16 mouse cellular contexts compared by ENCODE assay signal in the genomic region with DNA sequence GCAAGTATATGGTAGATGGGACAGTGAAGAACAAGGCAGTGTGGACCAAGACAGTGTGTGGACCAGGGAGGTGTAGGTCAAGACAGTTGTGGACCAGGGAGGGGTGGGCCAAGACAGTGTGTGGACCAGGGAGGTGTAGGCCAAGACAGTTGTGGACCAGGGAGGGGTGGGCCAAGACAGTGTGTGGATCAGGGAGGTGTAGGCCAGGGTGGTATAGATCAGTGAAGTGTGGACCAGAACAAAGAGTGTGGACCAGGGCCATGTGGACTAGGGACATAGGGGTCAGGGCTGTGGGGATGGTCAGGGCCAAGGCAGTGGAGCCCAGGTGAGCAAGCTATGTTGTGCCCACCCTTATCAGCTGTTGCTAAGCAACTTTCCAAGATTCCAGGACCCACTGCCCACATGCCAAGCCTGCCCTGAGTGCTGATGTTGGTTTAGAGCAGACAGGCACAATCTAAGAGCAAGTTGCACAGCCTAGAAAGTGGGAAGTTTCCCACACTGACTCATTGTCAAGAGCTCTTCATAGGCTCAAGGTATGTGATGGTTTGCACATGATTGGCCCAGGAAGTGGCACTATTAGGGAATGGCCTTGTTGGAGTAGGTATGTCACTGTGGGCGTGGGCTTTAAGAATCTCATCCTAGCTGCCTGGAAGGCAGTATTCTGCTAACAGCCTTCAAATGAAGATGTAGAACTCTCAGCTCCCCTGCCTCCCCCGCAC.
A peak's percentile ranks its signal among the peaks of the same experiment; 100 is the strongest.
DNase-seq lines count a peak whose midpoint lies in the region; ATAC-seq lines count a peak whose summit lies in the region.
"Had no signal": no experiment of that assay in that cellular context is flagged by ENCODE, and none has a peak within 500 bp of the region (broad histone marks: within the 10 kb centered on the region; RNA-seq: fewer than 3 reads in every experiment).

No protein-coding gene starts in this region.

- DNase-seq in hindbrain, embryonic 14.5 days (ENCODE audit: low spot score): no peak
- no peak for DNase-seq in lung, postnatal 14 days
- DNase-seq in right cerebral cortex, adult 18-20 months: no peak
- DNase-seq: adrenal gland, postnatal 10 days; cerebellum, adult 8-10 months; gastrocnemius, postnatal 10 days; heart, postnatal 36 days; kidney, postnatal 4 days; right cerebral cortex, postnatal 4 days had no signal

- no peak overlapping the region for H3K4me3 ChIP-seq in hindbrain, embryonic 13.5 days
- no peak overlapping the region for H3K4me3 ChIP-seq in hindbrain, embryonic 14.5 days (replicated peaks; ENCODE audit: low read length)
- H3K4me3 ChIP-seq in lung, embryonic 16.5 days (ENCODE audit: low read length): no peak overlapping the region
- H3K4me3 ChIP-seq in embryonic facial prominence, embryonic 12.5 days: no peak overlapping the region
- H3K4me3 ChIP-seq in limb, embryonic 15.5 days: no peak overlapping the region
- H3K4me3 ChIP-seq: erythroblast, embryonic 14.5 days had no signal

- 97% methylated on average over 2 of the region's 2 CpGs for WGBS in hindbrain, embryonic 13.5 days
- WGBS in hindbrain, embryonic 14.5 days: 96% methylated on average over 2 of the region's 2 CpGs
- WGBS in lung, embryonic 16.5 days: 75% methylated on average over 2 of the region's 2 CpGs
- WGBS in embryonic facial prominence, embryonic 12.5 days: 95% methylated on average over 2 of the region's 2 CpGs
- 97% methylated on average over 2 of the region's 2 CpGs for WGBS in limb, embryonic 15.5 days

- H3K27me3 ChIP-seq in hindbrain, embryonic 13.5 days: 0 out of 2 replicates have a peak, but pooled peaks cover 4% of the 10 kb centered on the region
- no peaks in the 10 kb centered on the region for H3K27me3 ChIP-seq in hindbrain, embryonic 14.5 days (ENCODE audit: control insufficient read depth, insufficient read depth, low read length)
- H3K27me3 ChIP-seq in lung, embryonic 16.5 days (ENCODE audit: control insufficient read depth, insufficient read depth, low read depth, low read length): no peaks in the 10 kb centered on the region
- no peaks in the 10 kb centered on the region for H3K27me3 ChIP-seq in embryonic facial prominence, embryonic 12.5 days
- H3K27me3 ChIP-seq in limb, embryonic 15.5 days: no peaks in the 10 kb centered on the region

- no peak overlapping the region for H3K27ac ChIP-seq in hindbrain, embryonic 13.5 days
- no peak overlapping the region for H3K27ac ChIP-seq in hindbrain, embryonic 14.5 days
- no peak overlapping the region for H3K27ac ChIP-seq in lung, embryonic 16.5 days (ENCODE audit: low read length)
- H3K27ac ChIP-seq in embryonic facial prominence, embryonic 12.5 days: no peak overlapping the region
- H3K27ac ChIP-seq in limb, embryonic 15.5 days: no peak overlapping the region

- ATAC-seq in hindbrain, embryonic 13.5 days (ENCODE audit: low FRiP score): 0 out of 2 replicates have a peak, but pooled peaks have one; percentile 46
- ATAC-seq in hindbrain, embryonic 14.5 days (ENCODE audit: low FRiP score): no peak
- ATAC-seq in lung, embryonic 16.5 days (ENCODE audit: low read depth): peak; percentile 71
- ATAC-seq in embryonic facial prominence, embryonic 12.5 days (ENCODE audit: insufficient number of reproducible peaks, insufficient read depth, low FRiP score, low TSS enrichment): peak; percentile 57; the same call in 1 of the 2 replicates
- 0 out of 2 replicates have a peak, but pooled peaks have one; percentile 41 for ATAC-seq in limb, embryonic 15.5 days (ENCODE audit: insufficient number of reproducible peaks, low FRiP score, low TSS enrichment, low read depth)
- ATAC-seq: CD4-positive, CD25-positive, alpha-beta regulatory T cell, adult 4 months; intestine, embryonic 16.5 days had no signal

- peaks cover 23% of the 10 kb centered on the region for H3K4me1 ChIP-seq in hindbrain, embryonic 13.5 days (replicated peaks)
- peaks cover 4% of the 10 kb centered on the region; the same call in 1 of the 2 replicates for H3K4me1 ChIP-seq in hindbrain, embryonic 14.5 days (replicated peaks; ENCODE audit: control insufficient read depth, insufficient read depth, low read length)
- H3K4me1 ChIP-seq in lung, embryonic 16.5 days (replicated peaks; ENCODE audit: control insufficient read depth, insufficient read depth, low read length): peaks cover 18% of the 10 kb centered on the region
- H3K4me1 ChIP-seq in embryonic facial prominence, embryonic 12.5 days: peaks cover 25% of the 10 kb centered on the region
- peaks cover 13% of the 10 kb centered on the region for H3K4me1 ChIP-seq in limb, embryonic 15.5 days

- no peaks in the 10 kb centered on the region for H3K9me3 ChIP-seq in hindbrain, embryonic 13.5 days
- no peaks in the 10 kb centered on the region for H3K9me3 ChIP-seq in hindbrain, embryonic 14.5 days (ENCODE audit: control insufficient read depth, low read length)
- H3K9me3 ChIP-seq in lung, embryonic 16.5 days (ENCODE audit: control insufficient read depth, low read length): no peaks in the 10 kb centered on the region
- H3K9me3 ChIP-seq in embryonic facial prominence, embryonic 12.5 days: no peaks in the 10 kb centered on the region
- no peaks in the 10 kb centered on the region for H3K9me3 ChIP-seq in limb, embryonic 15.5 days

- H3K36me3 ChIP-seq in hindbrain, embryonic 13.5 days: no peaks in the 10 kb centered on the region
- H3K36me3 ChIP-seq in hindbrain, embryonic 14.5 days (replicated peaks; ENCODE audit: control insufficient read depth, insufficient read depth): no peaks in the 10 kb centered on the region
- H3K36me3 ChIP-seq in lung, embryonic 16.5 days (ENCODE audit: control insufficient read depth, insufficient read depth, low read length): no peaks in the 10 kb centered on the region
- no peaks in the 10 kb centered on the region for H3K36me3 ChIP-seq in embryonic facial prominence, embryonic 12.5 days
- no peaks in the 10 kb centered on the region for H3K36me3 ChIP-seq in limb, embryonic 15.5 days

- no peak overlapping the region for H3K4me2 ChIP-seq in hindbrain, embryonic 13.5 days
- no peak overlapping the region for H3K4me2 ChIP-seq in hindbrain, embryonic 14.5 days (replicated peaks)
- no peak overlapping the region for H3K4me2 ChIP-seq in lung, embryonic 16.5 days (ENCODE audit: low read depth, low read length)
- H3K4me2 ChIP-seq in embryonic facial prominence, embryonic 12.5 days (replicated peaks): no peak overlapping the region
- H3K4me2 ChIP-seq in limb, embryonic 15.5 days: no peak overlapping the region

- no peak overlapping the region for H3K9ac ChIP-seq in hindbrain, embryonic 13.5 days
- H3K9ac ChIP-seq in hindbrain, embryonic 14.5 days: no peak overlapping the region
- no peak overlapping the region for H3K9ac ChIP-seq in lung, embryonic 16.5 days (ENCODE audit: low read length)
- H3K9ac ChIP-seq in embryonic facial prominence, embryonic 12.5 days: no peak overlapping the region
- no peak overlapping the region for H3K9ac ChIP-seq in limb, embryonic 15.5 days
